ENCODE assay signal across 14 mouse cellular contexts in genomic region chr19:57487051-57487658, GRCm38 (mm10). TPM values are rescaled to one million over a fixed set of nuclear protein-coding genes. Genes with fewer than 3 reads are reported as not detected.
DNase-seq lines count a peak whose midpoint lies in the region; ATAC-seq and TF ChIP-seq lines count a peak whose summit lies in the region.
"Had no signal": no experiment of that assay in that cellular context is flagged by ENCODE, and none has a peak within 500 bp of the region (broad histone marks: within the 10 kb centered on the region; RNA-seq: fewer than 3 reads in every experiment).

No protein-coding gene starts in this region.

- intact Hi-C loops in heart, postnatal 36 days (cut with DNase I): no loop called here

- WGBS in stomach, embryonic 15.5 days: 45% methylated on average over 13 of the region's 13 CpGs
- WGBS in stomach, postnatal 0 days: 63% methylated on average over 13 of the region's 13 CpGs
- WGBS in midbrain, embryonic 14.5 days: 63% methylated on average over 13 of the region's 13 CpGs
- 82% methylated on average over 13 of the region's 13 CpGs for WGBS in liver, postnatal 0 days (ENCODE audit: insufficient replicate concordance)

- no peak overlapping the region for H3K9ac ChIP-seq in stomach, embryonic 15.5 days
- H3K9ac ChIP-seq in stomach, postnatal 0 days (ENCODE audit: low read length): no peak overlapping the region
- peak overlapping the region; percentile 18 for H3K9ac ChIP-seq in midbrain, embryonic 14.5 days (replicated peaks; ENCODE audit: low read length)
- H3K9ac ChIP-seq in liver, postnatal 0 days (replicated peaks): no peak overlapping the region

- 0 out of 2 replicates have a peak overlapping the region, but pooled peaks have one; percentile 16 for H3K27ac ChIP-seq in stomach, embryonic 15.5 days
- no peak overlapping the region for H3K27ac ChIP-seq in stomach, postnatal 0 days (replicated peaks)
- H3K27ac ChIP-seq in midbrain, embryonic 14.5 days (replicated peaks; ENCODE audit: low read depth, low read length): peak overlapping the region; percentile 77
- H3K27ac ChIP-seq in liver, postnatal 0 days (ENCODE audit: low read depth): no peak overlapping the region

- no peaks in the 10 kb centered on the region for H3K9me3 ChIP-seq in stomach, embryonic 15.5 days
- H3K9me3 ChIP-seq in stomach, postnatal 0 days (ENCODE audit: control insufficient read depth, low read length): no peaks in the 10 kb centered on the region
- no peaks in the 10 kb centered on the region for H3K9me3 ChIP-seq in midbrain, embryonic 14.5 days (ENCODE audit: control insufficient read depth, low read length)
- H3K9me3 ChIP-seq in liver, postnatal 0 days (ENCODE audit: low read length): no peaks in the 10 kb centered on the region

- TF ChIP-seq EP300 in stomach, postnatal 0 days (optimal IDR thresholded peaks at IDR 0.05): no peak
- no peak for TF ChIP-seq EP300 in liver, postnatal 0 days (IDR thresholded peaks at IDR 0.05; ENCODE audit: low read depth)

- no peak overlapping the region for H3K4me2 ChIP-seq in stomach, embryonic 15.5 days
- no peak overlapping the region for H3K4me2 ChIP-seq in stomach, postnatal 0 days (replicated peaks; ENCODE audit: low read depth)
- peak overlapping the region; percentile 37 for H3K4me2 ChIP-seq in midbrain, embryonic 14.5 days (ENCODE audit: low read length)
- H3K4me2 ChIP-seq in liver, postnatal 0 days (ENCODE audit: low read depth, low read length): no peak overlapping the region

- H3K4me1 ChIP-seq in stomach, embryonic 15.5 days: no peaks in the 10 kb centered on the region
- no peaks in the 10 kb centered on the region for H3K4me1 ChIP-seq in stomach, postnatal 0 days (replicated peaks; ENCODE audit: control insufficient read depth, insufficient read depth)
- H3K4me1 ChIP-seq in midbrain, embryonic 14.5 days (ENCODE audit: control insufficient read depth, insufficient read depth, low read length): 0 out of 2 replicates have a peak, but pooled peaks cover 3% of the 10 kb centered on the region
- no peaks in the 10 kb centered on the region for H3K4me1 ChIP-seq in liver, postnatal 0 days (ENCODE audit: insufficient read depth)

- H3K4me3 ChIP-seq in stomach, embryonic 15.5 days (replicated peaks): no peak overlapping the region
- H3K4me3 ChIP-seq in stomach, postnatal 0 days (ENCODE audit: low read depth, low read length): no peak overlapping the region
- H3K4me3 ChIP-seq in midbrain, embryonic 14.5 days (replicated peaks; ENCODE audit: low read depth, low read length): peak overlapping the region; percentile 8; the same call in 1 of the 2 replicates
- no peak overlapping the region for H3K4me3 ChIP-seq in liver, postnatal 0 days (ENCODE audit: low read depth, low read length)

- TF ChIP-seq CTCF in stomach, postnatal 0 days (IDR thresholded peaks at IDR 0.05; ENCODE audit: low read depth): no peak
- TF ChIP-seq CTCF in liver, postnatal 0 days (IDR thresholded peaks at IDR 0.05; ENCODE audit: low read depth): no peak

- H3K36me3 ChIP-seq in stomach, embryonic 15.5 days: peaks cover 4% of the 10 kb centered on the region; the same call in 1 of the 2 replicates
- 0 out of 2 replicates have a peak, but pooled peaks cover 3% of the 10 kb centered on the region for H3K36me3 ChIP-seq in stomach, postnatal 0 days (ENCODE audit: control insufficient read depth, insufficient read depth, low read length)
- no peaks in the 10 kb centered on the region for H3K36me3 ChIP-seq in midbrain, embryonic 14.5 days (ENCODE audit: control insufficient read depth, insufficient read depth, low read length)
- H3K36me3 ChIP-seq in liver, postnatal 0 days (replicated peaks; ENCODE audit: insufficient read depth, low read length): 0 out of 2 replicates have a peak, but pooled peaks cover 4% of the 10 kb centered on the region

- H3K27me3 ChIP-seq in stomach, embryonic 15.5 days (replicated peaks): no peaks in the 10 kb centered on the region
- 0 out of 2 replicates have a peak, but pooled peaks cover 2% of the 10 kb centered on the region for H3K27me3 ChIP-seq in stomach, postnatal 0 days (ENCODE audit: control insufficient read depth, insufficient read depth, low read length)
- no peaks in the 10 kb centered on the region for H3K27me3 ChIP-seq in midbrain, embryonic 14.5 days (ENCODE audit: control insufficient read depth, insufficient read depth, low read length)
- H3K27me3 ChIP-seq in liver, postnatal 0 days (ENCODE audit: insufficient read depth, low read length): no peaks in the 10 kb centered on the region

- DNase-seq in frontal cortex, postnatal 25 days (ENCODE audit: low spot score in 2 of 2): no peak
- DNase-seq in stomach, postnatal 0 days (ENCODE audit: low spot score): no peak
- DNase-seq in midbrain, embryonic 14.5 days: peak; percentile 76
- no peak for DNase-seq in liver, postnatal 0 days
- no peak for DNase-seq in heart, adult 11 months
- no peak for DNase-seq in heart, postnatal 36 days
- DNase-seq: adrenal gland, postnatal 36 days; cerebellum, adult 11-12 months; heart, adult 18-20 months; heart, postnatal 4 days; left cerebral cortex, postnatal 4 days; thymus, postnatal 25 days had no signal

- peak; percentile 63 for ATAC-seq in frontal cortex, adult (ENCODE audit: low TSS enrichment)
- no peak for ATAC-seq in stomach, embryonic 15.5 days (ENCODE audit: insufficient read depth, low FRiP score, low read depth)
- no peak for ATAC-seq in stomach, postnatal 0 days (ENCODE audit: low FRiP score, low TSS enrichment)
- no peak for ATAC-seq in midbrain, embryonic 14.5 days (ENCODE audit: low FRiP score, low TSS enrichment)
- no peak for ATAC-seq in liver, postnatal 0 days

RNA-seq across cellular contexts. Expression of gene Trub1, which starts 34.4 kb away (rescaled TPM):
- polyA plus RNA-seq in stomach, embryonic 15.5 days (2015; fragmentation: Nextera tagmentation; extraction: Ambion mirVana): 22.4 and 24.7 TPM in 2 replicates
- 12.1 and 15.1 TPM in 2 replicates for polyA plus RNA-seq in stomach, postnatal 0 days (2015; fragmentation: Nextera tagmentation; extraction: Ambion mirVana)
- 13.1 and 15.6 TPM in 2 replicates for polyA plus RNA-seq in midbrain, embryonic 14.5 days (2014; fragmentation: Nextera tagmentation; extraction: Ambion mirVana)
- polyA plus RNA-seq in liver, postnatal 0 days (2015; fragmentation: Nextera tagmentation; extraction: Ambion mirVana): 7.7 and 8.6 TPM in 2 replicates
- 1 to 10 TPM; 4.6 to 7.9 TPM for total RNA-seq in heart, postnatal 36 days (2021)

Comparison
In these comparisons a context has a peak if more than half of its experiments do, and no peak if none do; other contexts are left out.
1. H3K27ac ChIP-seq: peak in stomach, embryonic 15.5 days (single experiment) and midbrain, embryonic 14.5 days (single experiment); none in stomach, postnatal 0 days (single experiment) and liver, postnatal 0 days (single experiment).